Comparison of ENCODE assay signal across 16 mouse cellular contexts in the genomic region with DNA sequence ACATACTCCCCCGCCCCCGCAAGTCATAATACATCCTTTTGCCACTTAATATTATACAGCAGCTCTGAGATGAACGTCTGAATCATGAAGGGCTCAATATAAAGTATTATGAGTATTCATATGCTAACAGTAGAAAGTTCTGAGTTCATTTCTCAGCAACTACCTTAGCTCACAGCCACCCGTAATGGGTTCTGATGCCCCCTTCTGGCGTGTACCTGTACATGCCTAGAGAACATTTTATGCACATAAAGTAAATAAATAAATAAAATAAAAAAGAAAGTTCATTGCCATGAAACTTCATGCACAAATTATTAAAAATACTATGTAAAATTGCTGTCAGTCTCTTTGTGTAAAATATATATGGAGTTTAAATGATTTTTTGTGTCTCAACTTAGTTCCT. TPM values are rescaled to one million over a fixed set of nuclear protein-coding genes. Genes with fewer than 3 reads are reported as not detected.
A peak's percentile ranks its signal among the peaks of the same experiment; 100 is the strongest.
DNase-seq lines count a peak whose midpoint lies in the region; ATAC-seq and TF ChIP-seq lines count a peak whose summit lies in the region.
"Had no signal": no experiment of that assay in that cellular context is flagged by ENCODE, and none has a peak within 500 bp of the region (broad histone marks: within the 10 kb centered on the region; RNA-seq: fewer than 3 reads in every experiment).

No protein-coding gene starts in this region.

- no peak for TF ChIP-seq CTCF in cerebellum, adult 2 months (IDR thresholded peaks at IDR 0.05; ENCODE audit: borderline replicate concordance, insufficient read depth, low read depth, low read length)
- TF ChIP-seq CTCF in liver, embryonic 14.5 days (IDR thresholded peaks at IDR 0.05; ENCODE audit: low read depth): peak; percentile 55
- TF ChIP-seq CTCF in Patski (IDR thresholded peaks at IDR 0.05): peak; percentile 43

- H3K9ac ChIP-seq in liver, embryonic 14.5 days (replicated peaks): no peak overlapping the region
- H3K9ac ChIP-seq in liver, embryonic 11.5 days (ENCODE audit: low read depth, low read length): no peak overlapping the region
- no peak overlapping the region for H3K9ac ChIP-seq in forebrain, embryonic 13.5 days
- H3K9ac ChIP-seq: limb, embryonic 12.5 days; neural tube, embryonic 12.5 days had no signal

- no peak for ATAC-seq in liver, embryonic 14.5 days (ENCODE audit: insufficient read depth)
- ATAC-seq in liver, embryonic 11.5 days (replicated peaks; ENCODE audit: low FRiP score): no peak
- ATAC-seq in Patski: no peak
- ATAC-seq in forebrain, embryonic 13.5 days: no peak
- ATAC-seq: hindbrain, embryonic 16.5 days had no signal

- TF ChIP-seq EP300 in liver, embryonic 14.5 days (IDR thresholded peaks at IDR 0.05; ENCODE audit: low read depth): no peak

- CTCF ChIA-PET in Patski (lab: Charles Lee): interaction anchor here (0.7 to 1.6 kb wide), 6 partner anchors 8 to 38 kb away, joined by 3 to 4 read pairs (median 3); no protein-coding TSS in a partner anchor

- no peaks in the 10 kb centered on the region for H3K27me3 ChIP-seq in cerebellum, adult 2 months (ENCODE audit: control insufficient read depth, insufficient read depth, low read length)
- H3K27me3 ChIP-seq in liver, embryonic 14.5 days (ENCODE audit: control insufficient read depth, insufficient read depth, low read length): no peaks in the 10 kb centered on the region
- no peaks in the 10 kb centered on the region for H3K27me3 ChIP-seq in liver, embryonic 11.5 days (replicated peaks; ENCODE audit: control insufficient read depth, insufficient read depth, low read length)
- no peaks in the 10 kb centered on the region for H3K27me3 ChIP-seq in Patski
- no peaks in the 10 kb centered on the region for H3K27me3 ChIP-seq in forebrain, embryonic 13.5 days
- H3K27me3 ChIP-seq: limb, embryonic 12.5 days; megakaryocyte, embryonic 14.5 days; neural tube, embryonic 12.5 days had no signal

- no peak overlapping the region for H3K4me3 ChIP-seq in cerebellum, adult 2 months (replicated peaks; ENCODE audit: insufficient read depth, low read depth, low read length)
- no peak overlapping the region for H3K4me3 ChIP-seq in liver, embryonic 14.5 days (ENCODE audit: insufficient read depth in 1 of 2, low read depth in 2 of 2, low read length in 2 of 2)
- no peak overlapping the region for H3K4me3 ChIP-seq in liver, embryonic 11.5 days (ENCODE audit: low read depth, low read length)
- no peak overlapping the region for H3K4me3 ChIP-seq in forebrain, embryonic 13.5 days
- H3K4me3 ChIP-seq: heart, embryonic 10.5 days; limb, embryonic 12.5 days; neural tube, embryonic 12.5 days had no signal

- H3K4me2 ChIP-seq in liver, embryonic 14.5 days (ENCODE audit: low read depth): no peak overlapping the region
- H3K4me2 ChIP-seq in liver, embryonic 11.5 days: no peak overlapping the region
- H3K4me2 ChIP-seq in forebrain, embryonic 13.5 days: no peak overlapping the region
- H3K4me2 ChIP-seq: limb, embryonic 12.5 days; neural tube, embryonic 12.5 days had no signal

- H3K36me3 ChIP-seq in liver, embryonic 14.5 days (replicated peaks; ENCODE audit: control insufficient read depth, insufficient read depth, low read depth): no peaks in the 10 kb centered on the region; the same call in 1 of the 2 replicates
- no peaks in the 10 kb centered on the region; the same call in 1 of the 2 replicates for H3K36me3 ChIP-seq in liver, embryonic 11.5 days (ENCODE audit: control insufficient read depth, insufficient read depth, low read length)
- H3K36me3 ChIP-seq in forebrain, embryonic 13.5 days (ENCODE audit: poor library complexity, severe bottlenecking): peaks cover 7% of the 10 kb centered on the region

- in situ Hi-C loops in Patski (cut with MboI; ENCODE audit: low pct_unique_long_range_greater_than_20kb): no loop called here

- no peak overlapping the region for H3K27ac ChIP-seq in cerebellum, adult 2 months (ENCODE audit: insufficient read depth, low read length)
- H3K27ac ChIP-seq in liver, embryonic 14.5 days: no peak overlapping the region
- no peak overlapping the region for H3K27ac ChIP-seq in liver, embryonic 11.5 days (ENCODE audit: low read depth, low read length)
- H3K27ac ChIP-seq in forebrain, embryonic 13.5 days: no peak overlapping the region
- H3K27ac ChIP-seq: heart, embryonic 10.5 days; limb, embryonic 12.5 days; neural tube, embryonic 12.5 days had no signal

- TF ChIP-seq POLR2A in cerebellum, adult 2 months (IDR thresholded peaks at IDR 0.05; ENCODE audit: borderline replicate concordance, insufficient read depth, low read length): no peak

- POLR2A ChIA-PET in Patski (lab: Charles Lee): no interaction called here

- peak; percentile 21 for DNase-seq in cerebellum, adult 9-10 months
- no peak for DNase-seq in cerebellum, adult 2 months
- DNase-seq in liver, embryonic 14.5 days (ENCODE audit: low read depth in 3 of 3, low spot score in 3 of 3): no peak
- no peak for DNase-seq in liver, embryonic 11.5 days (ENCODE audit: low spot score)
- no peak for DNase-seq in Patski (ENCODE audit: low read depth, low spot score)
- peak; percentile 15 to 50 for DNase-seq in natural killer cell, adult 2 months (ENCODE audit: low spot score in 2 of 2)
- DNase-seq in urinary bladder, adult 18-20 months (ENCODE audit: low spot score in 2 of 2): no peak
- DNase-seq: adrenal gland, adult 8-10 months; cerebellum, adult 8-10 months; right cerebral cortex, postnatal 25 days had no signal

- peaks cover 11% of the 10 kb centered on the region; the same call in 1 of the 2 replicates for H3K4me1 ChIP-seq in cerebellum, adult 2 months (ENCODE audit: control insufficient read depth, insufficient read depth, low read length)
- H3K4me1 ChIP-seq in liver, embryonic 14.5 days (replicated peaks; ENCODE audit: control insufficient read depth in 2 of 2, insufficient read depth in 2 of 2, low read length in 1 of 2): peaks cover 8 to 9% of the 10 kb centered on the region in 2 experiments; a peak in 3 of 4 replicates
- peaks cover 10% of the 10 kb centered on the region for H3K4me1 ChIP-seq in liver, embryonic 11.5 days (replicated peaks; ENCODE audit: control insufficient read depth, insufficient read depth, low read length)
- peaks cover 25% of the 10 kb centered on the region for H3K4me1 ChIP-seq in forebrain, embryonic 13.5 days

- 74% methylated on average over 5 of the region's 5 CpGs for WGBS in cerebellum, adult 2 months
- WGBS in liver, embryonic 14.5 days (ENCODE audit: insufficient replicate concordance): 62% methylated on average over 5 of the region's 5 CpGs
- 76% methylated on average over 5 of the region's 5 CpGs for WGBS in liver, embryonic 11.5 days
- 80% methylated on average over 5 of the region's 5 CpGs for WGBS in forebrain, embryonic 13.5 days

- H3K9me3 ChIP-seq in liver, embryonic 14.5 days (ENCODE audit: control insufficient read depth, low read length): no peaks in the 10 kb centered on the region
- H3K9me3 ChIP-seq in liver, embryonic 11.5 days (ENCODE audit: control insufficient read depth, low read length): no peaks in the 10 kb centered on the region
- H3K9me3 ChIP-seq in forebrain, embryonic 13.5 days (replicated peaks): no peaks in the 10 kb centered on the region
- H3K9me3 ChIP-seq: heart, embryonic 10.5 days; limb, embryonic 12.5 days; megakaryocyte, embryonic 14.5 days; neural tube, embryonic 12.5 days had no signal

RNA-seq across cellular contexts. Expression of a gene that starts 2.4 kb away (rescaled TPM):
- polyA plus RNA-seq in cerebellum, adult 2 months (2012; rRNA removed): 49.0 and 49.1 TPM in 2 replicates
- polyA plus RNA-seq in liver, embryonic 14.5 days (2012; rRNA removed): 9.0 and 13.3 TPM in 2 replicates
- 22.0 and 26.4 TPM in 2 replicates for polyA plus RNA-seq in liver, embryonic 14.5 days (2014; fragmentation: Nextera tagmentation; extraction: Ambion mirVana)
- 41.5 and 50.5 TPM in 2 replicates for polyA plus RNA-seq in liver, embryonic 11.5 days (2014; fragmentation: Nextera tagmentation; extraction: Ambion mirVana)
- 47.0 TPM for polyA plus RNA-seq in Patski (2021)
- polyA plus RNA-seq in forebrain, embryonic 13.5 days (2015; fragmentation: Nextera tagmentation; extraction: Ambion mirVana): 93.8 and 97.1 TPM in 2 replicates

RNA-seq across cellular contexts. Expression of a gene that starts 2.5 kb away (rescaled TPM):
- polyA plus RNA-seq in cerebellum, adult 2 months (2012; rRNA removed): 2.4 and 3.1 TPM in 2 replicates
- polyA plus RNA-seq in liver, embryonic 14.5 days (2012; rRNA removed): 0.22 and 0.37 TPM in 2 replicates
- 0.18 and 0.70 TPM in 2 replicates for polyA plus RNA-seq in liver, embryonic 14.5 days (2014; fragmentation: Nextera tagmentation; extraction: Ambion mirVana)
- polyA plus RNA-seq in liver, embryonic 11.5 days (2014; fragmentation: Nextera tagmentation; extraction: Ambion mirVana): 0.53 and 0.71 TPM in 2 replicates
- 1.7 TPM for polyA plus RNA-seq in Patski (2021)
- polyA plus RNA-seq in forebrain, embryonic 13.5 days (2015; fragmentation: Nextera tagmentation; extraction: Ambion mirVana): 0.71 and 0.99 TPM in 2 replicates

RNA-seq across cellular contexts. Expression of a gene that starts 49.1 kb away (rescaled TPM):
- polyA plus RNA-seq in cerebellum, adult 2 months (2012; rRNA removed): 30.2 and 31.4 TPM in 2 replicates
- polyA plus RNA-seq in liver, embryonic 14.5 days (2012; rRNA removed): 1.7 and 3.1 TPM in 2 replicates
- polyA plus RNA-seq in liver, embryonic 14.5 days (2014; fragmentation: Nextera tagmentation; extraction: Ambion mirVana): 6.8 and 8.7 TPM in 2 replicates
- polyA plus RNA-seq in liver, embryonic 11.5 days (2014; fragmentation: Nextera tagmentation; extraction: Ambion mirVana): 30.3 and 32.1 TPM in 2 replicates
- polyA plus RNA-seq in Patski (2021): 26.0 TPM
- polyA plus RNA-seq in forebrain, embryonic 13.5 days (2015; fragmentation: Nextera tagmentation; extraction: Ambion mirVana): 60.3 and 60.4 TPM in 2 replicates

RNA-seq across cellular contexts. Expression of a gene that starts 57.5 kb away (rescaled TPM):
- polyA plus RNA-seq in cerebellum, adult 2 months (2012; rRNA removed): 2.3 and 3.3 TPM in 2 replicates
- polyA plus RNA-seq in liver, embryonic 14.5 days (2012; rRNA removed): 7.3 and 12.3 TPM in 2 replicates
- 5.1 and 5.8 TPM in 2 replicates for polyA plus RNA-seq in liver, embryonic 14.5 days (2014; fragmentation: Nextera tagmentation; extraction: Ambion mirVana)
- polyA plus RNA-seq in liver, embryonic 11.5 days (2014; fragmentation: Nextera tagmentation; extraction: Ambion mirVana): 5.4 and 8.3 TPM in 2 replicates
- not detected for polyA plus RNA-seq in Patski (2021)
- polyA plus RNA-seq in forebrain, embryonic 13.5 days (2015; fragmentation: Nextera tagmentation; extraction: Ambion mirVana): 1.5 and 1.7 TPM in 2 replicates

Comparison
In these comparisons a context has a peak if more than half of its experiments do, and no peak if none do; other contexts are left out.
1. DNase-seq: peak in cerebellum, adult 9-10 months (single experiment) and natural killer cell, adult 2 months (2 of 2); none in cerebellum, adult 2 months (0 of 2), liver, embryonic 14.5 days (0 of 3), liver, embryonic 11.5 days (single experiment), Patski (single experiment) and urinary bladder, adult 18-20 months (0 of 2).